Mouse (Mus musculus): ENCODE data around the gene Slc35f4.

DNA sequence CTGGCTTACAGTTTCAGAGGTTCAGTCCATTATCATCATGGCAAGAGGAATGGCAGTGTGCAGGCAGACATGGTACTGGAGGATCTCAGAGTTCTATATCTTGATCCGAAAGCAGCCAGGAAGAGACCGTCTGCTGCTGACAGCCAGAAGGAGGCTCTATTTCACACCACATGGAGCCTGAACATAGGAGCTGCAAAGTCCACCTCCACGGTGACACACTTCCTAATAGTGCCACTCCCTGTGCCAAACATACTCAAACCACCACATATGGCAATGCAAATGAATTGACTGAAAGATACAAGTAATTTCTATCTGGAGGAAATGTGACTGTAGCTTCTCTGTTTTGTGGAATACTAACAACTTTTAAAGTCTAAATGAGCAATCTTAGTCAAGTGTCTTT, 89.0 kb downstream of the Slc35f4 start:
- TF ChIP-seq HCFC1 (IDR thresholded peaks at IDR 0.05; ENCODE audit: low read depth, low read length) (no peak), MAFK (IDR thresholded peaks at IDR 0.05; ENCODE audit: borderline replicate concordance, low read depth, low read length) (no peak), MAX (IDR thresholded peaks at IDR 0.05; ENCODE audit: low read length) (no peak), MAZ (IDR thresholded peaks at IDR 0.05; ENCODE audit: low read depth, low read length) (no peak), POLR2A (IDR thresholded peaks at IDR 0.05; ENCODE audit: control insufficient read depth in 1 of 2, insufficient read depth in 1 of 2, low read depth in 1 of 2, low read length in 2 of 2, poor library complexity in 1 of 2) (no peak), POLR2AphosphoS2 (IDR thresholded peaks at IDR 0.05; ENCODE audit: low read length) (no peak), CHD1 (IDR thresholded peaks at IDR 0.05; ENCODE audit: low read depth, low read length) (no peak), RCOR1 (IDR thresholded peaks at IDR 0.05; ENCODE audit: low read depth, low read length) (no peak), CTCF (IDR thresholded peaks at IDR 0.05 in 2 of 3, conservative IDR thresholded peaks at IDR 0.05 in 1 of 3; ENCODE audit: control insufficient read depth in 1 of 3, insufficient read depth in 1 of 3, low read depth in 2 of 3, low read length in 3 of 3, poor library complexity in 1 of 3, severe bottlenecking in 1 of 3) (no peak), ZKSCAN1 (IDR thresholded peaks at IDR 0.05; ENCODE audit: low read depth, low read length) (no peak), EP300 (IDR thresholded peaks at IDR 0.05; ENCODE audit: low read depth in 1 of 2, low read length in 2 of 2) (no peak), USF1 (IDR thresholded peaks at IDR 0.05; ENCODE audit: low read depth, low read length) (no peak), GATA1 (IDR thresholded peaks at IDR 0.05; ENCODE audit: low read depth, low read length) (no peak), UBTF (IDR thresholded peaks at IDR 0.05; ENCODE audit: borderline replicate concordance, insufficient read depth, low read depth, low read length) (no peak)
